Comparison of ENCODE assay signal across 30 mouse cellular contexts in the genomic region with DNA sequence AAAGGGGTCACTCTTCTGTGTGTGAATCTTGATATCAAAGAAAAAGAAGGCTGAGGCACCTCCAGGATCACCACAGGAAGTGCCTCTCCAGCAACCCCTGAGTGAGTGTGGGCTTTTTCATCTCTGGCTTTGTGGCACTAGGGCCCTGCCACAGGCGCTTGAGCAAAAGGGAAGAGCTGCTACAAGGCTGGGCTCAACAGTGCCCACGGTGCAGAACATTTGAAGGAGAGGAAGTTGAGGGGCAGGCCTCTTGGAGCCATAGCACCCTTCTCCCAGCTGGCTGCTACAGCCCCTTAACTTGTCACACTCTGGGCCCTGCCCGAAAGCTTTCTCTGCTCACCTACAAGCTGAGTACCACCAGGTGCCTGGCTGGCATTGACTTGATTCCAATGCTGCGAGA. TPM values are rescaled to one million over a fixed set of nuclear protein-coding genes. Genes with fewer than 3 reads are reported as not detected.
DNase-seq lines count a peak whose midpoint lies in the region; ATAC-seq lines count a peak whose summit lies in the region.
"Had no signal": no experiment of that assay in that cellular context is flagged by ENCODE, and none has a peak within 500 bp of the region (broad histone marks: within the 10 kb centered on the region; RNA-seq: fewer than 3 reads in every experiment).

No protein-coding gene starts in this region.

- no peaks in the 10 kb centered on the region for H3K27me3 ChIP-seq in splenic B cell, adult 2 months (ENCODE audit: control insufficient read depth, insufficient read depth, low read length, poor library complexity, severe bottlenecking)
- H3K27me3 ChIP-seq: embryonic facial prominence, embryonic 12.5 days; hindbrain, embryonic 15.5 days; kidney, embryonic 15.5 days; midbrain, embryonic 15.5 days; neural tube, embryonic 12.5 days had no signal

- no peaks in the 10 kb centered on the region for H3K36me3 ChIP-seq in splenic B cell, adult 2 months (ENCODE audit: control insufficient read depth, insufficient read depth, low read length, poor library complexity, severe bottlenecking)
- H3K36me3 ChIP-seq: embryonic facial prominence, embryonic 12.5 days; heart, embryonic 10.5 days; hindbrain, embryonic 15.5 days; kidney, embryonic 15.5 days; liver, embryonic 12.5 days; midbrain, embryonic 10.5 days; midbrain, embryonic 15.5 days; neural tube, embryonic 12.5 days had no signal

- DNase-seq in T-cell, adult 2 months (ENCODE audit: low spot score) = peak; percentile 15
- DNase-seq in splenic B cell, adult 2 months (ENCODE audit: low read depth, low spot score) = peak; percentile 13
- DNase-seq in thymus, postnatal 36 days = peak; percentile 9 to 37
- no peak for DNase-seq in natural killer cell, adult 2 months (ENCODE audit: low spot score in 2 of 2)
- no peak for DNase-seq in layer of hippocampus, adult 11-12 months (ENCODE audit: low spot score)
- no peak for DNase-seq in cerebellum, postnatal 14 days
- DNase-seq: adrenal gland, postnatal 25 days; cerebellum, adult 2 months; cerebellum, postnatal 36 days; embryo, embryonic 11 days; forebrain, postnatal 0 days; gastrocnemius, postnatal 14 days; heart, adult 11 months; heart, postnatal 36 days; kidney, adult 11 months; kidney, postnatal 25 days; liver, postnatal 0 days; lung, postnatal 36 days; right cerebral cortex, adult 18-20 months; right cerebral cortex, postnatal 4 days had no signal

- ATAC-seq in granulocyte monocyte progenitor cell, adult 5-6 weeks (replicated peaks; ENCODE audit: poor library complexity, severe bottlenecking) = peak; percentile 23; the same call in 1 of the 2 replicates
- ATAC-seq: forebrain, postnatal 0 days; inflammation-experienced regulatory T-cells, adult 6 months; liver, embryonic 12.5 days; liver, postnatal 0 days; midbrain, embryonic 15.5 days had no signal

RNA-seq across cellular contexts. Expression of a gene that starts 16.4 kb away (rescaled TPM):
- 0.54 and 1.5 TPM in 2 replicates for total RNA-seq in granulocyte monocyte progenitor cell, adult 5-6 weeks (2014; fragmentation: Nextera tagmentation)
- 1.3 and 1.6 TPM in 2 replicates for total RNA-seq in granulocyte monocyte progenitor cell, adult 5-6 weeks (2017)

RNA-seq across cellular contexts. Expression of a gene that starts 56.7 kb away (rescaled TPM):
- total RNA-seq in granulocyte monocyte progenitor cell, adult 5-6 weeks (2014; fragmentation: Nextera tagmentation) = 39.6 and 41.1 TPM in 2 replicates
- total RNA-seq in granulocyte monocyte progenitor cell, adult 5-6 weeks (2017) = 7.2 and 9.7 TPM in 2 replicates

Comparison
In these comparisons a context has a peak if more than half of its experiments do, and no peak if none do; other contexts are left out.
1. DNase-seq: peak in T-cell, adult 2 months (single experiment), splenic B cell, adult 2 months (single experiment) and thymus, postnatal 36 days (2 of 2); none in natural killer cell, adult 2 months (0 of 2), layer of hippocampus, adult 11-12 months (single experiment) and cerebellum, postnatal 14 days (0 of 2).